Mouse (Mus musculus) kidney, adult 11 months (tissue): Measurements from ENCODE around the gene Fam71f2.
A peak's percentile ranks its signal among the peaks of the same experiment; 100 is the strongest.

Source experiments
- DNase-seq: peaks from one replicate; pipeline ENCODE4 v3.0.0; 2022

Gene Fam71f2

DNA sequence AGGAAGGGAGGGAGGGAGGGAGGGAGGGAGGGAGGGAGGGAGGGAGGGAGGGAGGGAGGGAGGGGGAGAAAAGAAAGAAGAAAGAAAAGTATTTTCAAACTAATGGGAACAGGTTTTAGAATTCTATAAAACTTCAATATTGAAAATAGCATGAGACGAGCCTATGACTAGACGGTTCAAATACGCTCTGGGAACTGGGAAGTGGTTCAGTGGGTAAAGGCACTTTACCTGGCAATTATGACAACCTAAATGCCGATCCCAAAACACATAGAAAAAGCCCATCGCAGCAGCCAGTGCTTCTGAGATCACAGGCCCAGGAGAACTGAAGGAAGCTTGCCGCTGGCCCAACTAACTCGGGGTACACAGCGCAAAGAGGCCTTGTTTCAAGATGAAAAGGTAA, at the start of gene Fam71f2:
Gene Fam71f2 (plus strand): TSS at position 301 of the 400 bp plus-strand sequence.
- DNase-seq, result no peak

DNA sequence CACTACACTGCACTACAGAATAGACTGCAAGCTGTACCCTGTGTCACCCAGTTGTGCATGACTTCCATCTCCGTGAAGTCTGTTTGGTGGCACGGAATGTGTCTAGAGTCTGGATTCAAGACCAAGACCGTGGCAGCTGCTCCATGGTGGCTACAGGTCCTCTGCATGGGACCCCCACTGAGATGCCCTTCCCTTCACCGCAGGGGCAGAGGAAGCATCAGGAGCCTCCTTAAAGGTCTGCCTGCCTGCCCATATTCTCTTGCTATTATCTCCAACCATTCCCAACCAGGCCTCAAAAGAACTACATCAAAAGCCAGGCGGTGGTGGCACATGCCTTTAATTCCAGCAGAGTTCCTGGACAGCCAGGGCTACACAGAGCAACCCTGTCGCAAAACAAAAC, 49.0 kb upstream of the Fam71f2 start:
- no peak for DNase-seq

DNA sequence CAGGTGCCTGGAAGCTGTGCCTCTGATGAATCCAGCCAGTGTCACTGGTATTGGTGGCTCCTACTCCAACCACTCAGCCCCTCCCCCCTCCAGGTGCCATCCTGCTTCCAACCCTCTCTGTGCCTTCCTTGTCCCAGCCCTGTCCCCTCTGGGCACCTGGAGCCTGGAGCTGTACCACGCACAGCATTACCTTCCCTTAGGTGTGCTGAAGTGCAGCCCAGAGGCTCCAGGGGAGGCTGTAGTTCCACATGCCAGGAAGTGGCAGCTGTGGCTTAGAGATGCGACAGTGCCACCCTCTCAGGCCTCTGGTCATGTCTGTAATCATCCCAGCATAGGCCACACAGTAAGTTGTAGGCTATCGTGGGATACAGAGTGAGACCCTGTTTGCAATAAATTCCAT, 47.6 kb upstream of the Fam71f2 start:
- no peak for DNase-seq

DNA sequence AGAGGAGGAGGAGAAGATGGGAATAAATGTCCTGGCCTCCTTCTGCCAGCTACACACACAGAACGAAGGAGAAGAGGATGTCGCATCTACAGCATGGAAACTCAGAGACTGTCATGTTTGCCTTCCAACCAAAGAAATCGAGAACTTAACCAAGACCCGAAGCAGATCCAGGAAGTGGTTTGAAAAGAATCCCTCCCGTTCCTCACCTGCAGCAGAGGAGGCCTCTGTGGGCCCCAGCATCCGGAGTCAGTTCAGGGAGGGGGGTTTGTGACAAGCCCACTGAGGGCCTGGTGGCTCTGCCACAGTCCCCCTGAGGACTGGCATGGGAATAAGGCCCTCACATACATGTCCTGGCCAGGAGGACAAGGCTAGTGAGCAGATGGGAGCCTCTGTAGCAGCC, 47.1 kb upstream of the Fam71f2 start:
- DNase-seq, result no peak

DNA sequence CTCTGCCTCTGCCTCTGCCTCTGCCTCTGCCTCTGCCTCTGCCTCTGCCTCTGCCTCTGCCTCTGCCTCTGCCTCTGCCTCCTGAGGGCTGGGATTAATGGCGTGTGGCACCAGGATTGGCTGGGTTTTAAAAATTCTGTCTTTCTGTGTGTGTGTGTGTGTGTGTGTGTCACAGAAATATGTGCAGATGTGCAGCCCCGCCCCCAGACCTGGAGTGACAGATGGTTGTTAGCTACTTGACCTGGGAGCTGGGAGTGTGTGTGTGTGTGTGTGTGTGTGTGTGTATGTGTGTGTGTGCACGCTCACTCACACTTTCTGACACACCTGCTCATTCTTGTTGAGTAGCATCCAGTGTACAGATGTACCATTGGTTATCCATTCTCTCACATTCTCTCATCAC, 45.7 kb upstream of the Fam71f2 start:
- no peak for DNase-seq

DNA sequence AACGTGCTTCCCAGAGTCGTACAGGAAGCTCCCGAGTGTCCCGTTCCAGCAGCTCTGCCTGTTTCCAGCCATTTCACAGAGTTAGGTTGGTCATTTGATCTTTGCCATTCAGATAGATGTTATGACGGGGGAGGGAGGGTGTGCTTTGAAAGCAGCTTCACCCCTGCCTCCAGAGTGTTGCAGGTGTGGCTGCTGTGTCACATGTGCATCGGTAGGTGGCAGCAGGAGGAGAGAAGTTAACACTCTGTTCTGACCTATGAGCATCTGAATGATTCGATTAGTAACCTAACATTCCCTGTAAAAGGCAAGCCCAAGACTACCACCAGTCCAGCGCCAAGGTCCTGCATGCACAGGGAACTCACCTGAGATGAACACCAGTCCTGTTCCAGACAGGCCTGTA, 45.1 kb upstream of the Fam71f2 start:
- DNase-seq, result no peak

DNA sequence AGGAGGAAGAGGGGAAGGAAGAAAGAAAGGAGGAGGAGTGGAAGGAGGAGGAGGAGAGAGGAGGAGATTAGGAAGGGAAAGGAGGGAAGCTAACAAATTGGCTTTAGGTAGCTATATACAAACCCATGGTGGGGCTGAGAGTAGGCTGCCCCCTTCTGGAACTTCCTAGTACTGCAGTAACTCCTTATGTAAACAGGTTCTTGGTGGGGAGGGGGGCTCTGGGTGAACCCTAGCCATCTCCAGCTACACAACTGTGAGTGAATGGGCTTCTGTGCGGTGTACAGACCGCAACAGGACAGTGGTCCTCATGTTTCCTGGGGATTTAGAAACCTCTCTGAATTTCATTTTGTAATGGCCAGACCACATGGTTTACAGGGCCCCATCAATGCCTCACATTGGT, 38.6 kb upstream of the Fam71f2 start:
- peak; percentile 17 for DNase-seq

DNA sequence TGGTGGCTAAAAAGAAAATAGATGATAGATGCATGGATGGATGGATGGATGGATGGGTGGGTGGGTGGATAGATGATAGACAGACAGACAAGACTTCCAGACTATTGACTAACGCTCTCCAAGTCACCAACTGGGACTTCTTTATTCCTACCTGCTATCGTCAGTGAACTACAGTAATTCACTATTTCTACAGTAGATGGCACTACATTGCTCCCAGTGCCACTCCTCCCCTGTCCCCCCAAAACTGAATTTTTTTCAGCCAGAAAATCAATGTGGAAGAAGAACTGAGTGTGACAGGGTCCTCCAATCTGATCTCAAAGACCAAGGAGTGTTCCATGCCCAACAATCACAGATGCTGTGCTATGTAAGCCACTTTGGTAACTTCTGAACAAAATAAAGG, 37.7 kb upstream of the Fam71f2 start:
- DNase-seq, result no peak

DNA sequence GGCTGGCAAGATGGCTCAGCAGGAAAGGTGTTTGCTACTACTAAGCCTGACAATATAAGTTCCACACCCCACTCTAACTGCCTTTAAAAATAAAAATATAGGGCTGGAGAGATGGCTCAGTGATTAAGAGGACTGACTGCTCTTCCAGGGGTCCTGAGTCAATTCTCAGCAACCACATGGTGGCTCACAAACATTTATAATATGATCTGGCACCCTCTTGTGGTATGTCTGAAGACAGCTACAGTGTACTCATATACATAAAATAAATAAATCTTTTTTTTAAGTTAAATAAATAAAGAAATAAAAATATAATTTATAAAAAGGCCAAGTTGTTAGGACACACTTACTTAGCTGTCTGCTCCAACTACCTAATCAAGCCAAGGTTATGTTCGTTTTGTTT, 37.1 kb upstream of the Fam71f2 start:
- DNase-seq, result no peak

DNA sequence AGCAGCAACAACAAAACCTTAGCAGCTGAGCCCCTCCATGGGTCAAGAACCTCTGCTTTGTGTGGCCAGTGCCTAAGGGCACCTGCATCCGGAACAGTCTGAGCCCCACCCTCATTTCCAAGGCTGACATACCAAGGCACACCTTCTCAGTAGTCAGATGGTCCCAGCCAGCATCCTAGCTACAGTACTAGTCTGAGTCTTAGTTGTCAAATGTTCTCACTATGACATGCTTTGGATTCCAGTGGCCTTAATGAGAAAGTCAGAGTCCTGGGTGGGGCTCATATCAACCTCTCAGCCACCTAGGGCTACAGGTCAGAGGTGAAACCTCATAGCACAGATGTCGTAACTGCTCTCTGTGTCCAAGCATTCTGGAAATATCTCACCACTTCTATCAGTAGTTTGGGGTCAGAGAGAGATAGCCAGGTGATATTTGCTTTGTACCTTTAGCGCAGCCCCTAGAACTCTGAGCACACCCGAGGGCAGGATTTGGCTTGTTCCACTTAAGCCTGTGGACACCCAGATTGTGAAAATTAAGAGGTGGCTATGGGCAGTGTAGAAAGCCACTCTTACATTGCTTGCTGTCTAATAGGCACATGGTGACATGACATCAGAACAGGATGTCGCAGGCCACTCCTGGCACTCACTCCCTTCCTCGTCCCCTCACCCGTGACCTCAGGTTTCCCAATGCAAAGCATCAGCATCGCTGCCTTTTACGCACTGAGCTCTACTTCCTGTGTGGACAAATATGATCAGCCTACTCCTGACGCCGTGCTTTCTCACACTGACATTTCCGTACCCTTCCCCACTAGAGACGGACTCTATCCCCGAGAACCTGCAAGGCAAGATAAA, 33.9 kb upstream of the Fam71f2 start:
- no peak for DNase-seq

DNA sequence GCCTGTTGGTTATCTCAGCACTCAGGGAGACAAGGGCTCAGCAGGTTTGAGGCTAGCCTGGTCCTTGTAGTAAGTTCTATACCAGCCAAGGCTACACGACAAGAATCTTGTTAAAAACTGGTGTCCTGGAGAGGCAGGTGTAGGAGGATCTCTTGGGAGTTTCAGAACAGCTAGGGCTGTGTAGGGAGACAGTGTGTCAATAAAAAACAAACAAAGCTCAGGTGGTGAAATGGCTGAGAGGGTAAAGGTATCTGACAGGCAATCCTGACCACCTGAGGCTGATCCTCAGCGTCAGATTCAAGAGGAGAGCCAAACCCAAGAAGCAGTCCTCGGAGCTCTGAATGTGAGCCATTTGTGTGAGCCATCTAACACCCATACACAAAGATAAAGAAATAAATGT, 33.2 kb upstream of the Fam71f2 start:
- DNase-seq, result no peak

DNA sequence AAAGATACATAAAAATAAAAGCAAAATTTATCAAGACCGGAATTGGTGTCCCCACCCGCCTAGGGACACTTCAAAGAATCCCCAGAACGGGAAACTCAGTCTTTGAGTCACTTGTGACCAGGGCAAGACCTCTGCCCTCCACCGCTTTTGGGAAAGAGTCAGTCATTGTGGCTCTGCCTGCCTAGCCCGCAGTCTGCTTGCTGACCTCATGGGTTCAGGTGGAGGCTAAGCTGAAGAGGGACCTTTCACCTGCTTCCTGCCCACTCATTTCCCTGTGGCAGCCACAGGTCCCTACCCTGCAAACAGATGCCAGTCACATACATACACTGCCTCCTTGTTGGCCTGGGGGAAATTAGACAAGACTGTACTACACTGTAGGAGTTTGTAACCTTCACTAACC, 32.8 kb upstream of the Fam71f2 start:
- no peak for DNase-seq

DNA sequence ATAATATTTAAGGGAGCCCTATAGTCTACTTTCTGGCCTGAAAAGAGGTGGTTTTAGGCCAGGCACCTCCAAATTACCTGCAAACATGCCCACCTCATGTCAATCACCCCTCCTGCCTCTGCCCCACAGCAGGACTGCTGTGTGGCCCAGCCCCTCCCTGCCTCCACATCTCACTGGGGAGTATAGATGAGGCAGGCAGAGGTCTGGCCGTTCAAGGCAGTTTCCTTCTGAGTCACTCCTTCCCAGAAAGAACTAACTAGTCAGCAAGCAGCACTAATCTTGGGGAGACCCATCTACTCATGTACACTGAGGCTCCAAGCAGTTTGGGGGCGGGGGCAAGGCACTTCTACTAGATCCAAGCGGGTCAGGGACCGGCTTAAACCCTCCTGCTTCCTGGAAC, 32.3 kb upstream of the Fam71f2 start:
- no peak for DNase-seq

DNA sequence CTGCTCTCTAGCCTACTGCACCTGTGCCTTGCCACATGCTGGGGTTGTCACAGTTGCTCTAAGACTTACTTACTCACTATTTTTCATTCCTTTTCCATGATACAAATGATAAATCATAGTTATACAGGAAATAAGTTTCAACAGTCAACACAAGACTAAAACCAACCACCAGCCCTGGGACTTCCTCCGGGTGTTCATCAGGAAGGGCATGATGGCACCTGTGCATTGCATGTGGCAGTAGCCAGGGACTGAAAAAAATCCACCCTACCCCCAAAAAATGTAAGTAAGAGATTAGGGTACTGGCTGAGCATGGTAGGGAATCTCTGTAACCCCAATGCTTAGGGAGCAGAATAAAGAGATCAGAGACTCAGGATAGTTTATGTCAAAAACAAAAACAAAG, 20.0 kb upstream of the Fam71f2 start:
- DNase-seq, result no peak

DNA sequence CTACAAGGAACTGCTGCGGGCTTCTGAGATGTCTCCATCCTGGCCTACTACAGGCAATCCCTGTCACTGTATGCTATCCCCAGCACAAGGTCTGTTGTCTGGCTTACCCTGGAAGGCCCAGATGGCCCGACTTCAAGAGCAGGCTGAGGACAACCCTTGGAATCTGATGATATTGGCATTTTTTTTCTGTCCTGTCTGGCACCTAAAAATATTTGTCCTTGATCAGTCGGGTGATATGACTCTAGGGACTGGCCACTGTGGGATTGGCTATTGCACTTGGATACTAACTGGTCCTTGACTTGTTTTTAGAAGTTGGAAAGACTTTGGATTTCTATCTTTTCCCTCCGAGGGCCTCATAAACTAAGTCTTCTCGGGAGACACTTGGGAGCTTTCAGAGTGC, 17.6 kb upstream of the Fam71f2 start:
- DNase-seq, result no peak

DNA sequence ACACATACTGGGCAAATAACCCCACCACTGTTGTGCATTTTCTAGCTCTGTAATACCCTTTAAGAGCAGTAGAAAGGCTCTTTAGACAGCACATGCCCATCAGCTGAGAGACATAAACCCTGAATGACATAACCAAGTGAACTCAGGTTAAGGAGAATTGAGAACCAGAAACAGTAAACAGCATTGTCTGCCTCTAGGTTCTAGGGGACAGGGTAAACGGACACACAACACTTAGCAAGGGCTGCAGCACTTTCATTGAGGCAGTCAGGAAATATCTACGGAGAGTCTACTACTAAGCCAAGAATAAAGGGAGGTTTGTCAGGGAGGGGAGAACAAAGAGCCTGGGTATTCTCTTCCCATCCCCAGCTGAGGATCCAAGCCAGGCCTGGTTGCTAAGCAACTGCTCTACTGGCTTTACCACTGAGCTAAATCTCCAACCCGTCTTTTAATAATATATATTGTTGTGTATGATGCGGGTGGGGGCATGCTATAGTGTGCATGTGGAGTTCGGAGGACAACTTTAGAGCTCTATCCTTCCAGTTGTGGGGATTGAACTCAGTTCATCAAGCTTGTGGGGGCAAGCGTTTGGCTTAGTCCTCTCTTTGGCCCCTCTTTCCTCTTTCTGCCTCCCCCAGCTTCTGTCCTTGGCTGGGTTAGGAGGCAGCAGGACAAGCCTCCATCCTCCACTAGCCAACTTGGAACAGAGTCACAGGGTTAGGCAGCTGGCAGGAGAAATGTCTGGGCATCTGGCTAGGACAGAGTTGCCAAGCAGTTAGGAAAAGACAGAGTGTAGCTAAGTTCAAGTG, 15.5 kb upstream of the Fam71f2 start:
- no peak for DNase-seq

DNA sequence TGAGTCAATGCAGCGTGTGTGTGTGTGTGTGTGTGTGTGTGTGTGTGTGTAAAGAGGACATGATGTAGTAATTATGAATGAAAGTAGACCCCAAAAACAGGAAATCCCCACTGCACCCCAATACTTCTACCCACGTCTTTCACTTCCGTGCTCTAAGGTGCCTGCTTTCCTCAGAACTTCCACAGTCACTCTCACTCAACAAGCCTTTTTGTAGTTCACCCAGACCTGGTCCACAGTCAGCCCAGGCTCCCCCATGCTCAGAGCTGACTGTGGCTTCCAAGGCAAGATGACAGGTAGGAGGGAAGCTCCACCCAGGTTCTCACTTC, 15.0 kb upstream of the Fam71f2 start:
- DNase-seq, result no peak

DNA sequence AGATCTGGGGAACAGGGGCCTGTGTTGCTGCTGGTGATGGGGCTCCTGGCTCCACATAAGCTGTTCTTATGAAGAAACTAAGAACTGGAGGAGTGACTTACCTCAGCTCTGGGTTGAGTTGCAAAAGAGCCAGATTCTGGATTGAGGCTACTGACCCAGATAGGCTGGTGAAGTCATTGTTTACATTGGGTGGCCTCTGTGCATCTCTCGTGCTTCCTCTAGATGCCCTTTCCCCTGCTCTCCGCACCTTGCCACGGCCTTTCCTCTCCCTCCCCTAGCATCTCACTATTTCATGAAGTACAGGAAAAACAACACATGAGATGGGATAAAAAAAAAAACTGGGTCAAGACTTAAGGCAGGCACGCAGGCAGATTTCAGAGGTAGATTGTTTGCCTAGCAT, 12.5 kb upstream of the Fam71f2 start:
- no peak for DNase-seq

DNA sequence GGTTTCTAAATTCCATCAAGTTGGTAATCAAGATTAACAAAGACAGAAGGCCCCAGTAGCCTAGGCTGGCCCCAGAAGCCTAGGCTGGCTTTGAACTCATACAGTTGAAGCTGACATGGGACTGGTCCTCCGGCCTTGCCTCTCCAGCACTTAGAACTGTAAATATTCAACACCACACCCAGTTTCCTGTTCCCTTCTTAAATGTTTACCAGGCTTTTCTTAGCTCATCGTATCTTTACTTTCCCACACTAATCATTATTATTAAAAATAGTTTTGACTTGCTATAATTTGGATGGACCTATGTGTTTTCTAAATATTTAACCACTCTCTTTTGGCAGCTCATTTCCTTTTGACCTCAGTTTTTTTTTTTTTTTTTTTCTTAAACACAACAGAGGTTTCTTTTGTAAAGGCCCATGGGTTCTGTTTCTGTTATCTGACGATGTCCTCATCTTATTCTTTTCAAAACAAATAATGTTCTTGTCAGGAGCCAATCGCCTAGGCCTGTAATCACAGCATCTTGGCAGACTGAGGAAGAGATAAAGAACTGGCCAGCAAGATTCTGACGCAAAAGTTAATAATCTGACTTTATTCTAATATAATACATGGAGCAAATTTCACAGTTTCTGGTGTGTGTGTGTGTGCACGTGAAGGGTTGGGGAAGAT, 10.3 kb upstream of the Fam71f2 start:
- DNase-seq, result no peak

DNA sequence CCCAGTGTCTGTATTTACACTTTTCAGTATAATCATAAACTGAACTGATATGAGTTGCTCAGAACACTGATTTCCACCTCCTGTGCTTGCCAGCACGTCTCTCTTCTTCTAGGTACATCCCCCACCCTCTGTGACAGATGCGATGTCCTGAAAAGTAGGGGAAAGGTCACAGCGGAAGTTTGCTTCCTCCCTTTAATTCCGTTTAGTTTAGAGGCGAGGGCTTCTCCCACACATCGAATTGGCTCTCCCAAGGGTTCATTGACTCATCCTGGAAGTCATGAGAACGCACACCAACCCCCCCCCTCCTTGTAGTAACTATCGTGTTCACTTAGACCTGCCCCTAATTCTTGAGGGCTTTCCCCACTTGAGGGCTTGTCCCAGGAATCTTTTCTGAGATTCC, 8.4 kb upstream of the Fam71f2 start:
- no peak for DNase-seq

DNA sequence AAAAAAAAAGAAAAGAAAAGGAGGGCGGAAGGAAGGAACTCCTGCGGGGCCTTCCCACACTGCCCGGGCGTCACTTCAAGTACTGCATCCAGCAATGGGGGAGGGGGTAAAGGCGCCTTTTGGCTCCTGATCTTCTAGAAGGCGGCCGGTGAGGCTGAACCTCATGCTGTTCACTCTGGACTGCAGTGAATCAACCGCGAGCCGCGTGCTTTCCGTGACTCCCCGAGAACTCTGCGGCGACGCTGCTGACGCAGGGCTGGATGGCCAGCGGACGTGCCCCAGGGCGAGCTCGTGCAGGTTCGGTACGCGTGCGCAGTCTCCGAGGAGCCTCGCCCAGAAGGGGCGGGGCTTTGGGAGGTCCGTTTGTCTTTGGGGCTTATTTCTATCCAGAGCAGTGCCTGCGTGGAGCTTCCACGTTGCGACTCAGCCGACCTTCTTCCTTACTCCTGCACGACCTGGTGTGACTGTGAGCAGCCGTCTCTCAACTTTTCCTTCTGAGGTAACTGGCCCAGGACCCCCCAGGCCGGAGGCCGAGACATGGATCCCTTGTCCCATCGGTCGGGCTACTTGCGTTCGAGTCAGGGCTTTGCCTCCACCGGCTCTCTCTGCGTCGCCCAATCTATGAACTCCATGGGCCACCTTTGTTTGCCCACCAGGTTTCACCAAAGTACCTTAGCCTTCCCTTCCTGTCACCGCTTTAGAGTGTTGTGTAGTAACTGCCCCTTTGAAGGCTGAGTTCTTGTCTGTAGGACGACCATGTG, 6.9 kb upstream of the Fam71f2 start, which contains the start of gene Hilpda:
Gene Hilpda (plus strand): TSS at position 177 of the 761 bp plus-strand sequence.
- peak; percentile 91 for DNase-seq

DNA sequence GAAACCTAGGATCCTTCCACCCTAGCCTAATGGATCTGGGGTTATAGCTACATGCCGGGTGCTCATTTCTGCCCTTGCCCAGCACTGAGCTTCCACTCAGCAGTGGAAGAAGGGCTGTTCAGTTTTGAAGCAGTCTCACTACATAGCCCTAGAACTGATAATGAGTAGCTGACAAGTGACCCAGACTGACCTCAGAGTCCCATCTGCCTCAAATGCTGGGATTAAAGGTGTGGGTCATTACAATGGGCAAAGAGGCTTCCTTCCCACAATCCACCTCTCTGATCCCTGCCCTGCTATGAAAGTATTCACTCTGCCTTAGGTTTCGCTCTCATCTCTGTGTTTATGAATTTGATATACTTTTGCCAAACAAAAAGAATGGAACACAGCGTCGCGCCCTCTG, 2.6 kb upstream of the Fam71f2 start:
- DNase-seq, result no peak
